Mouse (Mus musculus) cerebellum, adult 2 months (tissue): ENCODE measurements around the gene Adprm.

Source experiments
- CTCF ChIP-seq: fragments of 200-500 bp; IDR thresholded peaks from 2 replicates; pipeline ENCODE4 v1.5.1; 2011; ENCODE audit warnings: low read depth, mild to moderate bottlenecking, control low read depth, low read length, moderate library complexity, borderline replicate concordance; ENCODE audit not compliant: insufficient read depth
- POLR2A ChIP-seq: fragments of 200-500 bp; IDR thresholded peaks from 2 replicates; pipeline ENCODE4 v1.6.1; 2011; ENCODE audit warnings: low read length, control low read depth, borderline replicate concordance; ENCODE audit not compliant: insufficient read depth

DNA sequence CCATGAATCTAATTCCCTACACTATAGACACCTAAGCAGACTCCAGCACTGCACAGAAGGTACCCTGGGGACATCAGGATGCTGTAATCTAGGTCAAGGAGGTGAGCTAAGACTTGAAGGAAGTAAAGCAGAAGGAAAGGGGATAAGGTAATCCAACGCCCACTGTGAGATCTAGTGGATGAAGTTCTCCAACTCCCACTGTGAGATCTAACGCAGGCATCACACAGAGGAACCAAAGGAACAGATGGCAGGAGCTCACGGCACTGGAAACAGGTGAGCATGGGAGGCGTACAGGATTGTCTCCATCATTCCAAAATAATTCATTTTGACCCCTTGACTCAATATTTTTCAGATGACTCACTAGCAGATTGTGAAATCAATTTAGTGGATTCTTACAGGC lies 55.9 kb downstream of the Adprm start:
- TF ChIP-seq POLR2A (no peak), CTCF (no peak)
